Mouse (Mus musculus) E14TG2a.4 (cell line): ENCODE results near the gene Klhl11.

Experiments used
- H3K27me3 ChIP-seq: 2 replicates; pipeline ENCODE4 v1.6.1; 2014; ENCODE audit warnings: low read length, control low read depth; ENCODE audit not compliant: insufficient read depth
- H3K36me3 ChIP-seq: 2 replicates; pipeline ENCODE4 v1.6.1; 2014; ENCODE audit warnings: low read length, control low read depth; ENCODE audit not compliant: insufficient read depth
- H3K4me1 ChIP-seq: replicated peaks from 2 replicates; pipeline ENCODE4 v1.6.1; 2014; ENCODE audit warnings: low read depth, low read length, control low read depth
- H3K4me3 ChIP-seq: replicated peaks from 2 replicates; pipeline ENCODE4 v1.5.1; 2014; ENCODE audit warnings: mild to moderate bottlenecking, low read length
- H3K9me3 ChIP-seq: 2 replicates; pipeline ENCODE4 v1.6.1; 2014; ENCODE audit warnings: low read length, control low read depth
- CTCF ChIP-seq: conservative IDR thresholded peaks from 2 replicates; pipeline ENCODE4 v1.5.1; 2014; ENCODE audit warnings: low read length
- NANOG ChIP-seq: IDR thresholded peaks from 2 replicates; pipeline ENCODE4 v1.6.1; 2014; ENCODE audit warnings: borderline replicate concordance, low read length, mixed read lengths
- POU5F1 ChIP-seq: IDR thresholded peaks from 2 replicates; pipeline ENCODE4 v1.6.1; 2014; ENCODE audit warnings: low read length, borderline replicate concordance

The Klhl11 gene

DNA sequence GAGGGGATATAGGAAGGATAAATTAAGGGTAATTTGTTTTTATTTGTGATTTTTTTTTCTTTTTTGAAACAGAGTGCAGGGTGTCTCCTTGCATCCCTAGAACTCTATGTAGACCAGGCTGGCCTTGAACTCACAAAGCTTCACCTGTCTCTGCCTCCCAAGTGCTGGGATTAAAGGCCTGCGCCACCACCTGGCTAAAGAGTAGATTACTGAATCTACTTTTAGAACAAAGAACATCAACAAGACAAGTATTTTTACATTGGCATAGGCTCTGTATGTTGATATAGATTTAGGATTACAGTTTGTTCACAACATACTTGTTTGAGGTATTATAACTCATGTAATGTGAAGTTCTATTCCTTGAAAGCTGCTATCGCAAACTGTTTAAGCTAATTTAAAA, 38.0 kb upstream of the Klhl11 start:
- TF ChIP-seq CTCF (peak; percentile 21; the same call in 1 of the 2 replicates), POU5F1 (no peak), NANOG (no peak)
- Histone ChIP-seq H3K36me3 (peaks cover 100% of the 10 kb centered on the region), H3K4me3 (no peak overlapping the region), H3K4me1 (peaks cover 22% of the 10 kb centered on the region), H3K9me3 (no peaks in the 10 kb centered on the region), H3K27me3 (no peaks in the 10 kb centered on the region)

DNA sequence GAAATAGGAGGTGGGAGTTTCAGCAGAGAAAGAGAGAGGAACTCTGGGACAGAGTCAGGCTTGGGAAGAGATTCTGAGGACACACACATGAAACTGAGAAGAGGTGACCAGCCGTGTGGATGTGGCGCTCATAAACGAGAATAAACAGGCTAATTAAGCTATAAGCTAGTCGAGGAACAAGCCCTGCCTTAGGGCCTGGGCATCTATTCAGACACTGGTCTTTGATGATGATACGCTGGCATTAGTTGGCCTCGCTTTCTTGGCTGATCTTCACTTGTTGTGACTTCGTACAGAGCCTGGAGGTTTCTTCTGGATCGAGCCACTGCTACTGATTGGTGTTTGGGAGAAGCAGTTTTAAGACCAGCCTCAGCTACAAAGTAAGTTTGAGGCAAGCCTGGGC, 33.5 kb upstream of the Klhl11 start:
- H3K36me3 ChIP-seq, result peaks cover 100% of the 10 kb centered on the region
- TF ChIP-seq POU5F1, result no peak
- no peak for TF ChIP-seq CTCF
- no peak for TF ChIP-seq NANOG
- H3K4me3 ChIP-seq, result no peak overlapping the region
- peaks cover 57% of the 10 kb centered on the region for H3K4me1 ChIP-seq
- H3K27me3 ChIP-seq, result no peaks in the 10 kb centered on the region
- no peaks in the 10 kb centered on the region for H3K9me3 ChIP-seq

- Histone ChIP-seq H3K4me1 (peaks cover 66% of the 10 kb centered on the region), H3K27me3 (no peaks in the 10 kb centered on the region), H3K9me3 (no peaks in the 10 kb centered on the region), H3K4me3 (no peak overlapping the region), H3K36me3 (peaks cover 100% of the 10 kb centered on the region)
- TF ChIP-seq NANOG (no peak), CTCF (no peak), POU5F1 (no peak)
Observed at GRCm38 (mm10) chr11:100504990-100505660, 32.6 kb upstream of the Klhl11 start.

DNA sequence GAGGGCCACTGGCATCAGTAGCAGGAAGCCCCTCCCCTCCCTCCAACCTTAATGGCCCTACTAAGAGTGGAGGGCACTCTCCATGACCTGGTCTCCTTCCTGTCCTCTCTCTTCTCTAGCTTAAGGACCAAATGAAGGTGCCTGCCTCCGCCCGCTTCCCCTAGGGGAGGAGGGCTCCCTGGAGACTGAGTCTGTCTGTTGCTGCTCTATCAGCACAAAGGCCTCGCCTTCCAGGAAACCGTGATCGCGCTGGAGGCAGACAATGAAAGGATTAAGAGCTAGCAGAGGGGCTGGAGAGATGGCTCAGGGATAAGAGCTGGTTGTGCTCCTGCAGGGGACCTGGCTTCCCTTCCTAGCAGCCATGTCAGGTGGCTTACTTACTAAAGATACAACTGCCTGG, 28.8 kb upstream of the Klhl11 start:
- TF ChIP-seq POU5F1 (no peak), CTCF (no peak), NANOG (no peak)
- H3K4me3 ChIP-seq, result no peak overlapping the region

GRCm38 (mm10) chr11:100500651-100501050, 28.1 kb upstream of the Klhl11 start:
- Histone ChIP-seq H3K4me3 (no peak overlapping the region), H3K9me3 (peaks cover 9% of the 10 kb centered on the region; the same call in 1 of the 2 replicates), H3K4me1 (peaks cover 70% of the 10 kb centered on the region), H3K27me3 (no peaks in the 10 kb centered on the region), H3K36me3 (peaks cover 100% of the 10 kb centered on the region)
- TF ChIP-seq NANOG (no peak), POU5F1 (no peak), CTCF (no peak)

More for the DNA sequence above, 28.8 kb upstream of the Klhl11 start:
- H3K9me3 ChIP-seq, result peaks cover 2% of the 10 kb centered on the region; the same call in 1 of the 2 replicates
- H3K36me3 ChIP-seq, result peaks cover 100% of the 10 kb centered on the region
- no peaks in the 10 kb centered on the region for H3K27me3 ChIP-seq
- H3K4me1 ChIP-seq, result peaks cover 74% of the 10 kb centered on the region

GRCm38 (mm10) chr11:100500241-100500640, 27.7 kb upstream of the Klhl11 start:
- peaks cover 100% of the 10 kb centered on the region for H3K36me3 ChIP-seq
- peaks cover 66% of the 10 kb centered on the region for H3K4me1 ChIP-seq
- no peak overlapping the region for H3K4me3 ChIP-seq
- peaks cover 10% of the 10 kb centered on the region; the same call in 1 of the 2 replicates for H3K9me3 ChIP-seq
- TF ChIP-seq CTCF (no peak), NANOG (no peak), POU5F1 (no peak)
- H3K27me3 ChIP-seq, result no peaks in the 10 kb centered on the region

GRCm38 (mm10) chr11:100493771-100494170, 21.2 kb upstream of the Klhl11 start:
- TF ChIP-seq POU5F1 (no peak), NANOG (no peak), CTCF (no peak)
- Histone ChIP-seq H3K4me3 (peak overlapping the region; percentile 68), H3K27me3 (no peaks in the 10 kb centered on the region), H3K4me1 (peaks cover 34% of the 10 kb centered on the region), H3K36me3 (peaks cover 96% of the 10 kb centered on the region), H3K9me3 (peaks cover 24% of the 10 kb centered on the region; the same call in 1 of the 2 replicates)

DNA sequence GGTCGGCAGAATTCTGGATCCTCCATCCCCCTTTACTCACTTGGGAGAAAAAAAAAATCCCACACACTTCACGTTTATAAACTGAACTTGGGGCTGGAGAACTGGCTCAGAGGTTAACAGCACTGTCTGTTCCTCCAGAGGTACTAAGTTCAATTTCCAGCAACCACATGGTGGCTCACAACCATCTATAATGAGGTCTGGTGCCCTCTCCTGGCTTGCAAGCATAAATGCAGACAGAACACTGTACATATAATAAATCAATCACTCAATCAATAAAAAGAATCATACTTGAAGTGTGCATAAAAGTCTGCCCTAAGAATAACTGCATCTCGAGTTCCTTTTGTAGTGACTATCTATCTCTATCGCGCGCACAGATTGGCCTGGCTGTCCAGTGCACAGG, 18.4 kb upstream of the Klhl11 start:
- no peak overlapping the region for H3K4me3 ChIP-seq
- H3K9me3 ChIP-seq, result peaks cover 18% of the 10 kb centered on the region; the same call in 1 of the 2 replicates
- peaks cover 96% of the 10 kb centered on the region for H3K36me3 ChIP-seq
- peaks cover 25% of the 10 kb centered on the region for H3K4me1 ChIP-seq
- no peaks in the 10 kb centered on the region for H3K27me3 ChIP-seq
- TF ChIP-seq POU5F1, result no peak
- TF ChIP-seq NANOG, result no peak
- TF ChIP-seq CTCF, result peak; percentile 42
